Mouse (Mus musculus) heart, postnatal 25 days (tissue): ENCODE results near the gene Hmcn1. TPM values are rescaled to one million over a fixed set of nuclear protein-coding genes. Genes with fewer than 3 reads are reported as not detected.

Experiments
- DNase-seq: peaks from one replicate; pipeline ENCODE4 v3.0.0; 2022; ENCODE audit warnings: low spot score
- intact Hi-C: fragments of 180-260 bp; cut with DNase I; formaldehyde crosslinking; loops from one replicate; pipeline ENCODE4 v1.15.1; 2025
- total RNA-seq, 2 experiments: library from RNA; stranded (reverse); gene quantifications; 2 replicates each; pipeline ENCODE4 v1.2.3; 2021

Hmcn1 gene
- total RNA-seq, 2 experiments from 2014 or later = 15.8 to 16.9 TPM

DNA sequence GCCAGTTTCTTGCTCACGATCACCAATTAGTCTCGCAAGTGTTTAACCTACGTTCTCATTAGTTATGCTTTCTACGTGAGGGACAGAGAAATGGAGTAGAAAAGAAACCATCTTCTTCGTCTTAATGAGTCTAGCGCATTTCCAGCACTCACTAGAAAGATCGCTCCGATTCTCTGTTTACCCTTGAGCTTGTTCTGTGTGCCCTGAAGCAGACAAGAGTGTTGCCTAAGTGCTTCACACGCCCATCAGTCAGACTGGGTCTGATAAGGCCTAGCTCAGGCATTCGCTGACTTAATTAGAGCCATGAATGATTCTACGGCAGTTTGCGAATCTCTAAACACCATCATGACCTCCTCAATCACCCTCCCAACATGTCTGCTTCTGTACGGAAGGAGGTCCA is 7.5 kb upstream of the Hmcn1 start:
- intact Hi-C loops = no loop called here
- DNase-seq = no peak

DNA sequence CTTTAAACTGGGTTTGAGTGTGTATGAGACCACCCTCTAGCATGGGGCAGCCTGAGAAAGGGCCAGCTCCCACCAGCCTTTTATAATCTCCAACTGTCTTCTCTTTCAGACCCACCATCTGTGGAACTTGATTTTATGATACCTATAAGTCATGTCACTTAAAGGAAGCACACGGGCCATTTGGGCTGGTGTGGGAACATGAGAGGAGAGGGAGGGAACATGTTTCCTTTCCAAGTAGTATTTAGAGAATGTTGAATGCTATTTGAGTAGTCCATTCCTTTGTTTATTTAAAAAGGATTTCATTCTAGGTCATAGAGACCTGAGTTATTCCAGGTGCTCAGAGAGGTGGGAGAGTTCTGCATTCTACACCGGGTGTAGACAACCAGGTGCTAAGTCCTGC is 1.4 kb upstream of the Hmcn1 start:
- intact Hi-C loops = loop anchor here (5.0 kb wide), 3 partner anchors 47 to 222 kb away; no protein-coding TSS in a partner anchor
- DNase-seq = no peak

DNA sequence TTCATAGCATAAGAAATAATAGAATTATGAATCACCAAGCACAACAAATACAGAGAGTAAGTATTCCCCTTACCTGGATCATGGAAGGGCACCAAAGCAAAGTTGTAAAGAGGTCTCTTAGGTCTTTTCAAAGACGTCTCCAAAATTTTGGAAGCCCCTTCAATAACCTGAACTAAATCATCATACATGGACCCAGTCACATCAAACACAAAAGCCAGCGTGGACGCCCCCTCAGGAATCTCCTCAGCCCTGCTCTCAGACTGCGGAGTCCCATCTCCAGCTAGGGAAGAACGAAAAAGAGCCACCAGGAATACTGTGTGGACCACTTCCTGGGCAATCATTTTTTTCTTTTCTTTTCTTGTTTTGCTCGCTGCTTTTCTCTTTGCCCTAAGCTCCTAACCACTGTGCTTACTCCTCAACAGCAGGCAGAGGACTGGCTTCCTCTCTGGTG is 499 bp downstream of the Hmcn1 start:
- no peak for DNase-seq
- intact Hi-C loops = loop anchor here (2.0 to 5.0 kb wide), 3 partner anchors 16 to 70 kb away; no protein-coding TSS in a partner anchor

DNA sequence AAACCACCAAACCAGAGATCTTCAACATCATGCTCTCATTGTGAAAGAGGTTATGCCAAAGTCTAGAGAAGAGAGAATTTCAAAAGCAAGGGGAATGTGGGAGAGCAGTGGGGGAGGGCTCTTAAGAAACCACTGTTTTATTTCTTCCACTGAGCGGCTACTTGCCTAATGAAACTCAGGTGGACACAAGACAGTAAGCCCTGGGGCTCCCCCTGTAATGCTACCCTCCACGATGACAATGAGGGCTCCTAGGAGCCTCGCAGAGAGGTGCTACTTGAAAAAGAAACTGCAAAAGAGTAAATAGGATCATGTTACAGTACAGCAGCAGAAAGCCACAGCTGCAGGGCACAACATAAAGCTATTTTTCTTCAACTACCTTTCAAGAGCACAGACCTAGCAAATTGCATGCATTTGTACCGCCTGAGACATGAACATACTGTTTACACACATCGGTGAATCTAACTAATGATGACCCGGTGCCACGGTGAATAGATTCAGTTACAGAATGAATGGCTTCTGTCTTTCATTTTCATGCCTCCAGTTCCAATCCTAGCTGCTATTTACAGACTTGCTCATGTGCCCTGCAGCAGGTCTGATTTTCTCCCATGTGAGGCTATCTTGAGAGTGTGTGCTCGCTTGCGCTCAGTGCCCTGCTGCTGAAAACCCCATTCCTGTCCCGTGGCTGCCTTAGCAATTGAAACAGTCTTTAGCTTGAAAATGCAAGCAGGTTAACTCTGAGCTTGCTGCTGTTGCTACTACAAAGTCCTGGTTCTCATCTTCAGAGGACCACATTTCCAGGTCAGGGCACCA is 1.3 kb downstream of the Hmcn1 start:
- intact Hi-C loops = loop anchor here (2.0 to 5.0 kb wide), 3 partner anchors 17 to 70 kb away; no protein-coding TSS in a partner anchor
- no peak for DNase-seq

DNA sequence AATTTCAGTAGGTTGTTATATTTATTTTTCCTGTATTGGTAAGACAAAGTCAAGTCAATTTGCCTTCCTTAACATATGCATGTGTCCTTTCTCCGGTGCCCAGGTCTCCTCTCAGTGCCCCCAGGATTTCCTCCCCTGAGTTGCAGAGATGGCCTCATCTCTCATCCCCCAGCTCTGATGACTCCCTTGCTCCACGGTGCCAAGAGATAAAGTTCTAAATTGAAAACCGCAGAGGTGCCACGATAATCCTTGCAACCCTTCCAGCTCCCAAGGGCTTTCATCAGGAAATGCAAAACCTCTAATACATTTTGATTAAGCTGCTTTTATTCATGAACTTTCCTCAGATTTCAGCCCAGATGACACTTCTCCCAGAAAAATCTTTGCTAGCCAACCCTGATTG is 8.3 kb downstream of the Hmcn1 start:
- intact Hi-C loops = no loop called here
- DNase-seq = no peak

DNA sequence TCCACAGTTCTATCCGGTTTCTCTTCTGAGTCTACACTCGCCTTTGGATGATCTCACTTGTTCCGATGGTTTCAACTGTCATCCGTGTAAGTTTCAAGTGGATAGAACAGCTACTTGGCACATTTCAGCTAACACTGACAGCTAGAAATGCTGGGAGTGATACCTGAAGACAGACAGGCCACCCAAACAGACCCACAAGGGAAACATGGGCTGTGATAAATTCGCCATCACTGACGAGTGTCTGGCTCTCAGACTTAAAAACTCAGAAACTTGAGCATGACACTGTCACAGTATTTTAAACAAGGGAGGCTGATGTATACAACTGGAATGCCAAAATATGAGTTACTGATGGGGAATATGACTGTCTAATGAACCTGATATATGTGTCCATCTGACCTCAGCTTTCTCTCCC is 9.1 kb downstream of the Hmcn1 start:
- intact Hi-C loops = no loop called here
- no peak for DNase-seq

DNA sequence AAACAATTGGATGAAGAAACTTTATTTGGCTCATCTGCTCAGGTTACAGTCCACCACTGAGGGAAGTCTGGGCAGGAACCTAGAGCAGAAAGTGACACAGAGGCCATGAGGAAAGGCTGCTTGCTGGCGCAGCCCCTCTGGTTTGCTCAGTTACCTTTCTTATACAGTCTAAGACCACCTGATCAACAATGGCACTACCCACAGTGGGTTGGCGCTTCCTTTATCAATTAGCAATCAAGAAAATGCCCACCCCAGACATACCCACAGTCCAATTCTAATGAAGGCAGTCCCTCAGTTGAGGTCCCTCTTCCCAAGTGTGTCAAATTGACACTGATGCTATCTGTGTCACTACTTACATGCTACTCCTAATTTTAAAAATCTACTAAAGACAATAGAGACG is 14.6 kb downstream of the Hmcn1 start:
- intact Hi-C loops = loop anchor here (5.0 kb wide), 1 partner anchor 56 kb away; no protein-coding TSS in a partner anchor
- DNase-seq = no peak

DNA sequence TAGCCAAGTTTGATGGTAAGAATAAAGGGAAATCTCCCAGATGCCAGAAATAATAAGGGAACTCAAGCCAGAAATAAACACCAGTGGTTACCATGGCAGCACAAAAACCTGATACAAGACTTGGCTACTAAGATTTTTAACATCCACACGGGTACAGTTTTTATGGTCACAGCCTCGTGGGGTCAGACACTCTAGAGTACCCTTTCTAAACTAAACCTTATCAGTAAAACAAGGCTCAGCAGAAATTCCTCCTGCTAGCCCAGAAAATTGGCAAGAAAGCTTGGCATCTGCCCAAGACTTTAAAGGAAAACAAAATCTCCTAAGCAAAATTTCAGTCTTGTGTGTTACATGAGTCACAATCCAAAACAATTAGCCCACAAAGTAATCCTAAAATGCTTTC is 17.0 kb downstream of the Hmcn1 start:
- intact Hi-C loops = loop anchor here (5.0 kb wide), 1 partner anchor 54 kb away; no protein-coding TSS in a partner anchor
- DNase-seq = no peak

DNA sequence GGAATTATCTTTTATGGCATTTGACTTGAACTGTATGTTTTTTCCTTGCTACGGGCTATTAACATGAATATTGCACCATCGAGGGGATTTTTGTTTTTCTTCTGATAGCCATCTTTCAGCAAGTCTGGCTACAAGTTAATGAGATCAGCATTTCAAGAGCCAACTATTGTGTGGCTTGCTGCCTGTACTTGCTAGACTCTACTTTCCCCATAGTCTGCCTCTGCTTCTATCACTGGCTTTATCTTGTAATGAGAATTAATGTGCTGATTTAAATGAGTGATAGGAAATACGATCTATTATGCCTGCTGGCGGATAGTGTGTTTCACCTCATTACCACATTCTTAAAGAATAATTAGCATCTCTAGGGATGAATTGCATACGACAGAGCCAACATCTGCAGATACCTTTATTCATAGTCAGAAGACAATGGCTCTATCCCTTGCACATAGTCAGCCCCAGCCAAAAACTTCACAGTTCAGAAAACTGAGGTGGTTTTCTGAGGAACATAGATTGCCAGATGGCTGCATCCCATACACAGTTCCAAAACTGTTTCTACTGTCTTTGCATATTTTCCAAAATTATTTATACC is 33.7 kb downstream of the Hmcn1 start:
- intact Hi-C loops = no loop called here

DNA sequence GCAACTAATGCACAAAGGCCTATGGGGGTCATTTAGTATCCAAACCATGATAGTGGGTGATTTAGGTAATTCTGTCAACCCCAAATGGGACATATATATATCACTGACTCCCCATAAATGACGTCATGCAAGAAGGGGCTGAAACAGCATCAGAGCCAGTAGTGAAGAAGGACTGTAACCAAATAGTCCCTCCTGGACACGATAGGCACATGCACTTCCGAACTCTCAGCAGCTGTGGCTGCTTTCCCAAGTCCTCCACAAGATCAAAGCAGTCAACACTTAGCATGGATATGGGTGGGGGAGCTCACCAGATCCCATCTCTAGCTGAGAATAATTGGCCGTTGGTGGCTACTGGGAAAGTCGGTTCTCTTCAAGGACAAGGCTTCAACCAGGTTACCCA is 42.2 kb downstream of the Hmcn1 start:
- intact Hi-C loops = no loop called here
- DNase-seq = no peak

More for the DNA sequence above, 33.7 kb downstream of the Hmcn1 start:
- no peak for DNase-seq

DNA sequence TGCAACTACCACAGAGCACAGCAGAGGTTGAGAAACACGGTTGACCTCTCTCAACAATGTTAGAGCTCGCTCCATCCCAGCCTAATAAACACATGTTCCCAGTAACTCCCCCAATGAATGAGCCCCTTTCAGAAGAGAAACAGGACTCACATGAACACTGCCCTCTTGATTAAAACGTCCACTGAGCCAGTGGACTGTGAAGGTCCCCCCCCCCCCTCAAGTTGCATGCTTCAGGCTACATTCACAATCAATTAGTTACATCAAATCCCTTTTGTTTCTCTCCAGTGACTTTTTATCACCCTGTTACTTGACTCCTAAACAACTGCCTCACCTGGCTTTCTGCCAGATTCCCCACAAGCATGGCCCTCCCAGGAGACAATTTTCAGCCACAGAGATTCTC is 43.2 kb downstream of the Hmcn1 start:
- intact Hi-C loops = no loop called here
- DNase-seq = no peak

DNA sequence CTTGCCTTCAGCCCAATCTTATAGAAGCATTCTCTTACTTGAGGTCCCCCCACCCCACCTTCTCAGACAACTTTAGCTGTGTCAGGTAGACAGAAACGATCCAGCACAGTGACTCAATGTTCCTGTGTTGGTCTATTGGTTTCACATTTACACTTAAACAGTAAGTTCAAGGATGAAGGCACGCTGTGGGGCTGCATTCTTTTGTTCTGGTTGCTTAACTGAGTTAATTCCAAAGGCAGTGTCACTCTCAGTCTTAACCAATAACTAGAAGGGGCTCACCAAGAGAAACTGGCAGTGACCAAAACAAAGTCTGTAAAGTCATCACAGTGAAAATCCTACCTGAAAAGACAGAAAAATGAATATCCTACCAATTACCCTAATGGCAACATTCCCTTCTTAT is 44.3 kb downstream of the Hmcn1 start:
- intact Hi-C loops = loop anchor here (5.0 kb wide), 1 partner anchor 43 kb away; the partner anchor contains the start of gene Hmcn1
- DNase-seq = no peak

DNA sequence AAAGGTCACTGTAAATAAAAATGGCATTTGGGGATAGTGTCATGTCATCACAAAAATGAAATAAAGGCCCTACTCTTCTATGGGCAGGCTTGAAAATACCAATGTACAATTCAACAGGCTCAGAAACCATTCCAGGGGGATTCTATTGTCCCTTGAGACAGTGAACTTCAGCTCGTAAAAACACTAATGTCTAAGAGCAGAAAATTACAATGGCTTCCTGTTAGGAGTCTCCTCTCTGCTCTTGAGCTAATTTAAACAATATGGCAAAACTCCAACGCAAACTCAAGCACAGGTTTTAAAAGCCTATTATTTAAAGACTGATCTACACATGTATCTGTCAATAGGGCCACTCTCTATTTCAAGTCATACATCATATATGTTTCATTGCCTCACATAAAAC is 49.6 kb downstream of the Hmcn1 start:
- intact Hi-C loops = no loop called here
- no peak for DNase-seq

DNA sequence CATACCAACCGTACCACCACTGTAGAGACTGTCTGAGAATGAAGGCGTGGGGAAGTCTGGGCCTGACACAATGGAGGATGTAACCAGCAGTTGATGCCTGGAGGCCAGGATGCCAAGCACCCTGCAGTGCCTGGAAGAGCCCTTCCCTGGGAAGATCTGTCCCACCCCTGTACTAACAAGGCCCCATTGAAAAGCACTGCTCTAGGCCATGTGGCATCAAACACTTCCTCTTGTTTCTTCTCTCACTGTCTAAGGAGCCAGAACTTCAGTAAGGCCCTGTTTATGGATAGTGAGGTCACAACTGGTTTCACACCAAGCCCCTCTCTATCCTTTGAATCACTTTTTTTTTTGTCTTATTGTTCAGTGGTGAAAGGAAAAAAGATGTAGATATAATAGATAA is 51.1 kb downstream of the Hmcn1 start:
- DNase-seq = no peak
- intact Hi-C loops = no loop called here

DNA sequence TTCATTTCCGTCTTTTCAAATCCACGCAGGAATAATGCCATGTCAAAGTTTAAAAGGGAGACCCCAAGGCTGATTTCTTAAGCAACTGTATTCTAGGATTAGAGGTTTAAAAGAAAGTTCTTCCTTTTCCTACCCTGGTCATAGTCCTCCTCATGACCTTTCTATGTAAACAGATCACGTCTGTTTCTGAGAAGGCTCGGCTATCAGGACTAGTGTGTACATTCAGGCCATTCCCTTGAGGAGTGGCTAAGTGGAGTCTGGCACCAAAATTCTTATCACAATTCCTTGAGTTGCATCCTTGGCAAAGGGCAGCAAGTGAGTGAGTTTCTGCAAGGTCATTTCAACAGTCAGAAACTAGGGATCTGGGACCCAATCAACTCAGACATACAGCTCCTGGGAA is 56.4 kb downstream of the Hmcn1 start:
- DNase-seq = no peak
- intact Hi-C loops = no loop called here

DNA sequence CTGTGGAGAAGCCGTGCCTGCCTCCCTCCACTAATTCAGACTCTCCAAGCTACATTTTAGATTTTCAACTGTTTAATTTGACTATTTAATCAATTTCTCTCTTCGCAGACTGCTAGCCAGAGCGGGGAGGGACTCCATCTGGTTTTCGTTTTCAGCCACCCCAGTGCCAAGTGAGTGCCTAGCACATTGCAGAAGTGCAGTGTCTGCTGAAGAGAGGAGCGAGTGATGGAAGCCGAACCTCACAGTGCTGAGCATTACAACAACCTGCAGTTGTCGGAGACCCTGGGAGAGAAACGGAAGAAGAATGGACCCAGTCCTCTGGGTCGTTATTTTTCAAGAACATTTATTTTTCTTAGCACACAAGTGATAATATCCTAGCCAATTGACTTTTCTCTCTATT is 59.6 kb downstream of the Hmcn1 start:
- peak; percentile 17 for DNase-seq

DNA sequence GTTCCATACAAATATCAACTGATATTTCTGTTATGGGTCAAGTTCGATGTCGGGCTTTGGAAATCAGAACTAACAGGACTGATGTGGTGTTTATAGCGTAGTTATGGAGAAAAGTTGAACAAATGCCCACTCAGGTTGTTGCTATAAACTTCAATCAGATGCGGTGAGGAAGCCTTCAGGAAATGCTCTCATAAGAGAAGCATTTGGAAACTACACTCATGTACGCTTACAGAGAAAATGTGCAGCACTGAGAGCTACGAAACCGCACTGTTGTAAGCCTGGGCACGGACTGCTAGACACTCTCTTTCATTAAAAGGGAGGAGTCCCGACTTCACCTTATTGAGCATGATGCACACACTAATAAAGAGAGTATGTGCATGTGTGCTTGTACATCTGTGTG is 72.4 kb downstream of the Hmcn1 start:
- DNase-seq = no peak
- intact Hi-C loops = loop anchor here (2.0 to 5.0 kb wide), 5 partner anchors 56 to 380 kb away; partner anchors contain the start of gene Hmcn1

More for the DNA sequence above, 59.6 kb downstream of the Hmcn1 start:
- intact Hi-C loops = no loop called here

DNA sequence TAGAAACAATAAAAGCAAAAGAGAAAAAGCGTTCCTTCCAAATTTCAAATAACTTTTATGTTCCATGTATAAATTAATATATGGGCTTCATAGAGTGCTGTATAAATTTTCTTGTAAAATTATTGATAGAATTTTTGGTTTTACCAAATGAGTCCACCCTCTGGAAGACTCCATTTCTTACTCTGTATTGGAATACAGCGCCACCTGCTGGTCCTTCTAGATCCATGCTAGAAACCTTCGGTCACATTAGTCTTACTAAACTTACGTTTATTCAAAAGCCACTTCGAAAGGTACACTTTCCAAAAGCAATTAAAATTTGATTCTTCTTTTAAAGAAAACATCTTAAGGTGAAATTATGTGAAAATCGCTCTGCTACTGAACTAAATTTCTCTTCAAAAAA is 73.0 kb downstream of the Hmcn1 start:
- intact Hi-C loops = loop anchor here (2.0 to 5.0 kb wide), 5 partner anchors 57 to 379 kb away; partner anchors contain the start of gene Hmcn1
- DNase-seq = no peak

DNA sequence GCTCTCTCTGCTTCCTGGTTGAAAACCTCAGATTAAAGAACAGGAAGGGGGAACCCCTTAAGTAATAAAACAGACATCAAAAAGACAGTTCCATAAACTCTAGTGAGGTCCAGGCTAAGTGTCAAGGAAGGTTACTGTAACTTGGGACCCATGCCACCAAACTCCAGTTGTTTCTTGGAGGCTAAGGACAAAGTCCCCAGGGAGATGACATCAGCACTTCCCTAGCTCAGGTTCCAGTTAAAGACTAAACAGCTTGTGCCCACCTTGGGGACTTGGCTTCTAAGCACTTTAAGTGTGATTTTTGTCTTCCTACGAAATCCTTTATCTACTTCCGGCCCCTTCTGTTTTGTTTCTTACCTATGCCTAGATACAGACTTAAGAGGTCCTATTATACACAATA is 78.3 kb downstream of the Hmcn1 start:
- no peak for DNase-seq
- intact Hi-C loops = no loop called here

DNA sequence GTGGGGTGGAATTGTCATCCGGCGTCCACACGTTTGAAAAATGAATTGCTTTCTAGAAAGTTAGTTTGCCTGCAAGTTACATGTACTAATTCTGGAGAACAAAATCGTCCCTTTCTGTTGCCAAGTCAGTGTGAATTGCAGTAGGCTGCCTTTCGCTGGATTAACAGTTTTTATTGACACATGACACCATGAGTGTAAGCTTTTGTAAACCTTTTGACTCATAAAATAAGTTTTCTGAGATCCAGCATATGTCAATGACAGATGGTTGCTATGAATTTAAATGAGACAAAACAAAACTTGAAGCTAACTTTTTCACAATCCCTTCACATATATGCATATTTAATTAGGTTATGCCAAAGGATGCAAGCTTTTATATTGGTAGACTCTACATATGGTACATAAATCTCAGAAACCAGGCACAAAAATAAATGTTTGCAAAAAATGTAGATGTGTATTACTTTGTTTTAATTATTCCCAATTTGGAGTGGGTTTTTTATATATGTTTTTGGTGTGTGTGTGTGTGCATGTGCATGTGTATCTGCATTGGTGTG is 79.6 kb downstream of the Hmcn1 start:
- intact Hi-C loops = no loop called here
- DNase-seq = no peak

DNA sequence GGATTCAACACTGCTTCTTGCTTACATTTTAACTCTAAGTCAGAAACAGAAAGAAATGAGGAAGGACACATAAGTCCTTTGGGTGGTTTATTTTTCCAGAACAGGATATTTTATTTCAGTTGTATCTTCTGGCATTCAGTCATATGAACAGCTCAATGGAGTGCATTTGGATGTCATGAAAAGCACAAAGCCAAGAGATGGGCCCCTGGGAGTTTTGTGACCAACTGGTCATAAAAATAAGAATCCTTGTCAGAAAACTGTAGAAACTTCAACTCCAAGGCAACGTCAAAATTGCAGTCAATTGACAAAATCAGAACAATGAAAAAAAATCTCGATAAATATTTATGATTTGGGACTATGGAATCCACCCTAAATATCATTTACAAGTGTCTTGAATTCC is 83.6 kb downstream of the Hmcn1 start:
- intact Hi-C loops = no loop called here
- DNase-seq = no peak
